Mouse (Mus musculus) gastrocnemius, postnatal 36 days (tissue): ENCODE data around the gene Kremen1. TPM values are rescaled to one million over a fixed set of nuclear protein-coding genes. Genes with fewer than 3 reads are reported as not detected.

Source experiments
- DNase-seq, 2 experiments: peaks; one replicate each; pipeline ENCODE4 v3.0.0; 2022
- intact Hi-C: fragments of 180-260 bp; cut with DNase I; formaldehyde crosslinking; loops from one replicate; pipeline ENCODE4 v1.15.1; 2025
- total RNA-seq, 2 experiments: library from RNA; stranded (reverse); gene quantifications; 2 replicates each; pipeline ENCODE4 v1.2.3; 2021

Gene Kremen1
- total RNA-seq, 2 experiments from 2014 or later: 39.6 to 51.4 TPM

GRCm38 (mm10) chr11:5149249-5149648 lies 112.1 kb downstream of the Kremen1 start:
- intact Hi-C loops: no loop called here
- no peak for DNase-seq

- intact Hi-C loops: no loop called here
- DNase-seq: no peak
Measured at GRCm38 (mm10) chr11:5145600-5145999, 115.8 kb downstream of the Kremen1 start.

- DNase-seq: no peak
- intact Hi-C loops: no loop called here
Measured at GRCm38 (mm10) chr11:5141965-5142364, 119.4 kb downstream of the Kremen1 start.

Other genes starting within 250 kb of the Kremen1 start
- gene Rasl10a, start 203.4 kb downstream of the Kremen1 start, total RNA-seq: under 1 TPM in 1 of 2 experiments, not detected in 1; 0.28 TPM
- 1 to 10 TPM; 3.9 to 4.9 TPM for gene Gas2l1, start 196.2 kb downstream of the Kremen1 start, total RNA-seq
- gene Rhbdd3, start 162.6 kb downstream of the Kremen1 start, total RNA-seq: 10 to 100 TPM; 24.4 to 26.0 TPM
- 10 to 100 TPM; 70.7 to 92.0 TPM for gene Ewsr1, start 162.3 kb downstream of the Kremen1 start, total RNA-seq
- 10 to 100 TPM; 11.7 to 17.6 TPM for gene Emid1, start 109.3 kb downstream of the Kremen1 start, total RNA-seq
- 1 to 10 TPM; 4.3 to 6.9 TPM for gene Znrf3, start 183.3 kb upstream of the Kremen1 start, total RNA-seq